Mouse (Mus musculus): Measurements from ENCODE around the gene Ddx20.

DNA sequence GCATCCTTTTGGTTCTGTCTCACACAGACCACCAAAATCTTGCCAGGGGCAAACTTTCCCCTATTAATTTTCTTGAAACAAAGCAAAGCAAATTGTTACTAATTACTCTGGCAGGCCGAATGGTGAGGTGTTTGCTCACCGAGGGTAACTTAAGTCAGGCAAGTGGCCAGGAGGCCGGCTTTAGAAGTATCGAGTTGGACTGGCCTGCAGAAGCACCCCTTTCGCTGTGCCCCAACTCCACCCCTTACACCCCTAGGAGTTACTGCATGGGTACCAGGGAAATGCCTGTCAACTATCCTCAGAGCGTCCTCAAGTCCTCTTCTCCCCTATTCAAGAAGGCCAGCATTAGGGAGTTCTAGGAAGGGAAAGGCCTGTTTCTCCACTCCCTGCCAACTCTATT lies 16.2 kb upstream of the Ddx20 start:
- no peak for TF ChIP-seq EP300 (IDR thresholded peaks at IDR 0.05; ENCODE audit: insufficient read depth, low read depth, low read length)
- no peak for TF ChIP-seq POLR2A (IDR thresholded peaks at IDR 0.05; ENCODE audit: insufficient read depth, low read depth, low read length)

Measured in heart, adult 2 months (tissue).